8 mouse cellular contexts compared by ENCODE assay signal in genomic region chr16:31878573-31879257, GRCm38 (mm10). TPM values are rescaled to one million over a fixed set of nuclear protein-coding genes. Genes with fewer than 3 reads are reported as not detected.
DNase-seq lines count a peak whose midpoint lies in the region; ATAC-seq lines count a peak whose summit lies in the region.

Gene Meltf, plus strand, starts transcription at chr16:31878810.

- H3K9ac ChIP-seq in forebrain, embryonic 13.5 days = no peak within 1 kb of the TSS
- H3K9ac ChIP-seq in hindbrain, embryonic 12.5 days = 0 out of 2 replicates have a peak within 1 kb of the TSS, but pooled peaks have one; percentile 32

- WGBS in forebrain, embryonic 13.5 days = 35% methylated on average over 21 of the region's 21 CpGs
- WGBS in hindbrain, embryonic 12.5 days = 30% methylated on average over 21 of the region's 21 CpGs

- peak; percentile 96 for DNase-seq in heart, adult 11 months
- DNase-seq in heart, postnatal 25 days (ENCODE audit: low spot score) = no peak
- DNase-seq in c-Kit-positive CD71-positive TER-119-negative erythroid progenitor cells, embryonic 14.5 days (ENCODE audit: low read depth) = peak; percentile 24
- peak; percentile 72 for DNase-seq in liver
- peak; percentile 41 for DNase-seq in naive thymus-derived CD4-positive, alpha-beta T cell, adult 2 months (ENCODE audit: low read depth)
- DNase-seq in testis, postnatal 14 days (ENCODE audit: low spot score) = peak; percentile 66

- no peak within 1 kb of the TSS for H3K27ac ChIP-seq in forebrain, embryonic 13.5 days
- H3K27ac ChIP-seq in hindbrain, embryonic 12.5 days = no peak within 1 kb of the TSS

- no peak within 1 kb of the TSS for H3K4me3 ChIP-seq in forebrain, embryonic 13.5 days
- H3K4me3 ChIP-seq in hindbrain, embryonic 12.5 days = no peak within 1 kb of the TSS

- H3K27me3 ChIP-seq in forebrain, embryonic 13.5 days = peaks cover 3% of the 10 kb centered on the region; the same call in 1 of the 2 replicates
- H3K27me3 ChIP-seq in hindbrain, embryonic 12.5 days = no peaks in the 10 kb centered on the region; the same call in 1 of the 2 replicates

- peaks cover 13% of the 10 kb centered on the region for H3K36me3 ChIP-seq in forebrain, embryonic 13.5 days (ENCODE audit: poor library complexity, severe bottlenecking)
- H3K36me3 ChIP-seq in hindbrain, embryonic 12.5 days = 0 out of 2 replicates have a peak, but pooled peaks cover 4% of the 10 kb centered on the region

- intact Hi-C loops in heart, postnatal 25 days (cut with DNase I) = loop anchor here (1.0 kb wide), 1 partner anchor 40 kb away; no protein-coding TSS in a partner anchor

- H3K4me2 ChIP-seq in forebrain, embryonic 13.5 days = peak within 1 kb of the TSS; percentile 11; the same call in 1 of the 2 replicates
- peak within 1 kb of the TSS; percentile 36 for H3K4me2 ChIP-seq in hindbrain, embryonic 12.5 days (replicated peaks)

- H3K4me1 ChIP-seq in forebrain, embryonic 13.5 days = peaks cover 4% of the 10 kb centered on the region
- H3K4me1 ChIP-seq in hindbrain, embryonic 12.5 days = peaks cover 13% of the 10 kb centered on the region

- H3K9me3 ChIP-seq in forebrain, embryonic 13.5 days (replicated peaks) = no peaks in the 10 kb centered on the region
- H3K9me3 ChIP-seq in hindbrain, embryonic 12.5 days (replicated peaks) = no peaks in the 10 kb centered on the region

- ATAC-seq in forebrain, embryonic 13.5 days = peak; percentile 41; the same call in 1 of the 2 replicates
- 0 out of 2 replicates have a peak, but pooled peaks have one; percentile 24 for ATAC-seq in hindbrain, embryonic 12.5 days (ENCODE audit: low FRiP score)

RNA-seq across cellular contexts. Expression of gene Meltf, which starts in this region (rescaled TPM):
- total RNA-seq in heart, postnatal 25 days (2021) = under 1 TPM in 1 of 2 experiments, not detected in 1; 0.10 TPM
- 0.09 and 0.16 TPM in 2 replicates for polyA plus RNA-seq in forebrain, embryonic 13.5 days (2015; fragmentation: Nextera tagmentation; extraction: Ambion mirVana)
- polyA plus RNA-seq in hindbrain, embryonic 12.5 days (2016; fragmentation: Nextera tagmentation; extraction: Ambion mirVana) = 0.40 and 0.60 TPM in 2 replicates

Comparison
In these comparisons a context has a peak if more than half of its experiments do, and no peak if none do; other contexts are left out.
1. Peak in ATAC-seq and H3K4me2 ChIP-seq in forebrain, embryonic 13.5 days; RNA of the gene not detected or under 1 TPM.
2. Peak in ATAC-seq, H3K9ac ChIP-seq and H3K4me2 ChIP-seq in hindbrain, embryonic 12.5 days; RNA of the gene not detected or under 1 TPM.